Mouse (Mus musculus): ENCODE data around the gene Gsdma3. TPM values are rescaled to one million over a fixed set of nuclear protein-coding genes. Genes with fewer than 3 reads are reported as not detected.

The Gsdma3 gene
- not detected in 2 replicates for polyA plus RNA-seq (2014; fragmentation: Nextera tagmentation; extraction: Ambion mirVana)

DNA sequence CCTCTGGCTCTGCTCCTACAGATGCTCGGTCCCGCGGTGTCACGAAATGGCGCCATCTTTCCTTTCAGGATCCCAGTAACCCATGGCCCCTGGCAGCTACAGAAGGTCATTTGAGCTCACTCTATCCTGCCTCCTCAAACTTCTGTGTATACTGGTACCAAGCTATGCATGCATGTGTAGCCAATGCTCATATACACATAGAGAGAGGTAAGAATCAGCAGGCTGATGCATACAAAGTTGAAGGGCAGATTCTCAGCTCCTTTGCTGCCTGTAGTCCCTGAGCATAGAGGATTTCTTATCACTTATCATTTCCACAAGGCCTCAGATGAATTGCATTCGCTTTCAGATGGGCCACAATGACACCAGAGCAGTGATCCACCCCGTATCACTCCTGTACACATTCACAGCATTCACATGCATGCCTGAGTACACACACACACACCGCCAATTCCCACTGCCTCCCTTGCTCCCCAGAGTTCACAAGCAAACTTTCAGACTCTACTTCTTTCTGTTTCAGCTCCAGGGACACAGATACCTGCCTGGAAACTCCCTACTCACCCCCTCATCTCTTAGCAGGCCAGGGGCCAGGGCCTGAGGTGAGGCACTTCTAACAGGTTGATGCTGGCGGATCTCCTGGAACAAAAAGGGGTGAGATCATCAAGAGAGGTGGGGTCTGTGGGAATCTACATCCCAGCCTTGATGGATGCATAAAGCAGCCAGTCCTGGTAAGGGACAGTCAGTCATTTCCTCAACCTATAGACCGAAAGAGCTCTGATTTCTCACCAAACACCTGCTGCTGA is at the start of gene Gsdma3, which contains the start of gene Gm12355:
Gsdma3 (plus strand) TSS at position 750 of the 800 bp plus-strand sequence.
Gm12355 (minus strand) TSS at position 51 of the 800 bp plus-strand sequence.
- no peaks in the 10 kb centered on the region for H3K36me3 ChIP-seq (replicated peaks; ENCODE audit: control insufficient read depth, insufficient read depth)
- ATAC-seq (ENCODE audit: low FRiP score) (no peak), DNase-seq (ENCODE audit: low spot score) (no peak)
- no peaks in the 10 kb centered on the region; the same call in 1 of the 2 replicates for H3K9me3 ChIP-seq (ENCODE audit: control insufficient read depth, low read length)
- H3K4me3 ChIP-seq (replicated peaks; ENCODE audit: low read length): no peak within 1 kb of the TSS
- H3K4me1 ChIP-seq (replicated peaks; ENCODE audit: control insufficient read depth, insufficient read depth, low read length): no peaks in the 10 kb centered on the region
- no peak within 1 kb of the TSS for H3K27ac ChIP-seq
- no peaks in the 10 kb centered on the region for H3K27me3 ChIP-seq (ENCODE audit: control insufficient read depth, insufficient read depth, low read length)
- 91% methylated on average over 10 of the region's 10 CpGs for WGBS
- H3K4me2 ChIP-seq (replicated peaks): no peak within 1 kb of the TSS
- no peak within 1 kb of the TSS for H3K9ac ChIP-seq

DNA sequence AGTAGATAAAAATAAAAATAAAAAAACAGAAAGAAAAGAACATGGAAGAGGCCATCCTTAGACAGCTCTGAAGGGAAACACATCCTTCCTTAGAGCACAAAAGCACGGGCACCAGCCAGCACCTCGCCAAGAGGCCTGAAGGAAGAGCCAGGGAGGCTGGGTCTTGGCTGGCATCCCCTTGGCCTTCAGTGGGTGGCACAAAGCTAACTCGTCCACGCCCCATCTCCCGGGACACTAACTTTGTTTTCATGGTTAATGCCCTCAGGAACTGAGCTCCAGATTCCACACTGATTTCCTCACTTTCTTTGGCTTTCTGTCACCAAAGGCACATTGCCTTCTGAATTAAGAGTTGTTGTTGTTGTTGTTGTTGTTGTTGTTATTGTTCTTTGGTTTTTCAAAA is 48.4 kb upstream of the Gsdma3 start:
- no peaks in the 10 kb centered on the region for H3K27me3 ChIP-seq (ENCODE audit: control insufficient read depth, insufficient read depth, low read length)
- no peak overlapping the region for H3K27ac ChIP-seq
- no peak overlapping the region for H3K4me3 ChIP-seq (replicated peaks; ENCODE audit: low read length)
- H3K36me3 ChIP-seq (replicated peaks; ENCODE audit: control insufficient read depth, insufficient read depth): peaks cover 20% of the 10 kb centered on the region
- no peaks in the 10 kb centered on the region for H3K4me1 ChIP-seq (replicated peaks; ENCODE audit: control insufficient read depth, insufficient read depth, low read length)
- no peak overlapping the region for H3K4me2 ChIP-seq (replicated peaks)
- no peak overlapping the region for H3K9ac ChIP-seq
- H3K9me3 ChIP-seq (ENCODE audit: control insufficient read depth, low read length): no peaks in the 10 kb centered on the region
- no peak for ATAC-seq (ENCODE audit: low FRiP score)
- DNase-seq (ENCODE audit: low spot score): no peak
- WGBS: 78% methylated on average over 5 of the region's 5 CpGs

DNA sequence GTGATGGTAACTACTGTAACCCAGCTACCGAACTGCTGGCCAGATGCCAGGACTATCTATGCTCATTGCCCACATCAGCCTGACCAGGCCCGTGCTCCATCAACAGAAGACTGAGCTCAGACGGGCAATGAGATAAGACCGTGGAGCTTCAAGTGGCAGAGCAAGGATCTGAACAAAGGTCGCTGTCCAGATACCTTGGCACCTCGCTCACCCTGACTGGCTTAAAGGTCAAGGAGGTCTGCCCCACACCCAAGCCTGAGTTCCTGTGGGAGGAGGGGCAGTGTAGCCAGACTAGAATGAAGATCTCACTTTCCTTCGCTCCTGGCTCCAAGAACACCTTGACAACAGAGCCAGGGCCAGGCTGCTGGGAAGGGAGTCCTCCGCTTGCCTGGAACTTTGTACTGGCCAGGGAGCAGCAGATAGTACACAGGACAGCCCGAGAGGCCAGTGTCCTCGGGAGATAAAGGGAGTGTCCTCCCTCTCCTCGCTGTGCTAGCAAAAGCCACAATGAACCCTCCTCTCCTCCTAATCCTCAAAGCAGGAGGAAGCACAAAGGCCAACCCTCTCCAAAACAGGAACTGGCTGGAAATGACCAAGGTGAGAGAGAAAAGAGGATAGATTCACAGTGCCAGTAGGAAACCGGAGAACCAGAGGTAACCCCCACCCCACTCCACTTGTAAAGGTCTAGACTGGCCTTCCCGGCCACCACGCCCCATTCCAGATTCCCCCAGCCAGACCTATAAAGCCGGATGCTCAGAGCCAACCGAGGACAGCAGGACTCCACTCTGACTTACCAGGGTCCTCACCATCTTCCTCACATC is 45.6 kb upstream of the Gsdma3 start:
- no peak overlapping the region for H3K4me3 ChIP-seq (replicated peaks; ENCODE audit: low read length)
- no peak overlapping the region for H3K27ac ChIP-seq
- H3K9ac ChIP-seq: no peak overlapping the region
- H3K4me1 ChIP-seq (replicated peaks; ENCODE audit: control insufficient read depth, insufficient read depth, low read length): peaks cover 6% of the 10 kb centered on the region
- H3K4me2 ChIP-seq (replicated peaks): no peak overlapping the region
- no peak for ATAC-seq (ENCODE audit: low FRiP score)
- H3K27me3 ChIP-seq (ENCODE audit: control insufficient read depth, insufficient read depth, low read length): no peaks in the 10 kb centered on the region
- whole genome bisulfite sequencing: 78% methylated on average over 16 of the region's 16 CpGs
- no peak for DNase-seq (ENCODE audit: low spot score)
- H3K9me3 ChIP-seq (ENCODE audit: control insufficient read depth, low read length): no peaks in the 10 kb centered on the region
- H3K36me3 ChIP-seq (replicated peaks; ENCODE audit: control insufficient read depth, insufficient read depth): peaks cover 28% of the 10 kb centered on the region

DNA sequence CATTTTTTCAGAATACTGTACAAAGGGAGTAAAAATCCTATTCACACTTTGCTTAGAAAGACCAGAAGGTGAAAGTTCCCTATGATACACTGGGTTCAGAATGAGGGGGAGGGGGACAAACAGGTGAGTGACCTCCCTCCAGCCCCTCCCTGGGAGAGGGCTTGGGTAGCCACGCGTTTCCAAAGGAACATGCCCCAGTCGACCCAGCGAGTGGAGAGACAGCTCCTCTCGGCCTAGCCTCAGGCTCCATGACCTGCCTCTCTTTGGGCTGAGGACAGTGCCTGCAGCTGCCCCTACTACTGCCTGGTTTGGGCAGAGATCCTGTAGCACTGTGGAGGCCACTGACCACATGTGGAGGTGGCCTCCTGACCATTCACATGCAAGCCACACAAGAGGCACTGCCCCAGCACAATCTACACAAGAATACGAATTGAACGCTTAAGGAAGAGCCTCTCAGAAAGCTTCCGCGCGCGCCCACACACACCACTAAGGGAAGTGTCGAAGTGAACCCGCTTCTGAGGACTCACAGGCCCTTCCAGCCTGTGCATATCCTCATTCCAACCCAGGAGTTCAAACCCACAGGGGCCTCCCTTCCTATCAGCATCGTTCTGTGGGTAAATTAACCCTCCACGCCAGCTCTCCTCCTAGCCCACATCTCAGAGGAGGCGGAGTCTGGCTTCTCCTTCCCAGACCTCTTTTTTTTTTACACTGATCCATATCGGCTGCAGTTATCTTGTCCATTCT is 44.7 kb upstream of the Gsdma3 start:
- no peak overlapping the region for H3K4me3 ChIP-seq (replicated peaks; ENCODE audit: low read length)
- H3K27me3 ChIP-seq (ENCODE audit: control insufficient read depth, insufficient read depth, low read length): no peaks in the 10 kb centered on the region
- ATAC-seq (ENCODE audit: low FRiP score): no peak
- DNase-seq (ENCODE audit: low spot score): no peak
- H3K4me2 ChIP-seq (replicated peaks): no peak overlapping the region
- H3K9me3 ChIP-seq (ENCODE audit: control insufficient read depth, low read length): no peaks in the 10 kb centered on the region
- peaks cover 28% of the 10 kb centered on the region for H3K36me3 ChIP-seq (replicated peaks; ENCODE audit: control insufficient read depth, insufficient read depth)
- WGBS: 70% methylated on average over 17 of the region's 17 CpGs
- H3K4me1 ChIP-seq (replicated peaks; ENCODE audit: control insufficient read depth, insufficient read depth, low read length): peaks cover 15% of the 10 kb centered on the region
- no peak overlapping the region for H3K9ac ChIP-seq
- H3K27ac ChIP-seq: no peak overlapping the region

DNA sequence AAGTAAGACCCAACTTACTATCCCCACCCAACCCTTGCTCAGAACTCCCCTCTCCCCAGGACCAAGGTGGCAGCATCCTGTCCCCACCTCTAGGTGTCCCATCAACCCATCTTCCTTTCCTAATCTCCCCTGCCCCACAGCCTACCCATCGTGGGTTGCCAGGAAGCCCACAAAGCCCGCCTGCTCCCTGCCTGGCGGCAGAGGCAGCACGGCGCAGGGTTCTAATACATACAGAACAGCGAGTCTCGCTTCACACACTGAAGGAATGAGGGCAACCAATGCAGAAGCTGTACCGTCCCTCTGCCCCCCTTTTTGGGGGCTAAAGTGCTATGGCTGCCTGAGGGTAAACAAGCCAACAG is 44.2 kb upstream of the Gsdma3 start:
- Histone ChIP-seq H3K4me1 (replicated peaks; ENCODE audit: control insufficient read depth, insufficient read depth, low read length) (peaks cover 16% of the 10 kb centered on the region), H3K4me2 (replicated peaks) (no peak overlapping the region), H3K4me3 (replicated peaks; ENCODE audit: low read length) (no peak overlapping the region), H3K27ac (no peak overlapping the region), H3K36me3 (replicated peaks; ENCODE audit: control insufficient read depth, insufficient read depth) (peaks cover 28% of the 10 kb centered on the region), H3K27me3 (ENCODE audit: control insufficient read depth, insufficient read depth, low read length) (no peaks in the 10 kb centered on the region), H3K9me3 (ENCODE audit: control insufficient read depth, low read length) (no peaks in the 10 kb centered on the region), H3K9ac (no peak overlapping the region)
- no peak for DNase-seq (ENCODE audit: low spot score)
- no peak for ATAC-seq (ENCODE audit: low FRiP score)
- 86% methylated on average over 8 of the region's 8 CpGs for WGBS

DNA sequence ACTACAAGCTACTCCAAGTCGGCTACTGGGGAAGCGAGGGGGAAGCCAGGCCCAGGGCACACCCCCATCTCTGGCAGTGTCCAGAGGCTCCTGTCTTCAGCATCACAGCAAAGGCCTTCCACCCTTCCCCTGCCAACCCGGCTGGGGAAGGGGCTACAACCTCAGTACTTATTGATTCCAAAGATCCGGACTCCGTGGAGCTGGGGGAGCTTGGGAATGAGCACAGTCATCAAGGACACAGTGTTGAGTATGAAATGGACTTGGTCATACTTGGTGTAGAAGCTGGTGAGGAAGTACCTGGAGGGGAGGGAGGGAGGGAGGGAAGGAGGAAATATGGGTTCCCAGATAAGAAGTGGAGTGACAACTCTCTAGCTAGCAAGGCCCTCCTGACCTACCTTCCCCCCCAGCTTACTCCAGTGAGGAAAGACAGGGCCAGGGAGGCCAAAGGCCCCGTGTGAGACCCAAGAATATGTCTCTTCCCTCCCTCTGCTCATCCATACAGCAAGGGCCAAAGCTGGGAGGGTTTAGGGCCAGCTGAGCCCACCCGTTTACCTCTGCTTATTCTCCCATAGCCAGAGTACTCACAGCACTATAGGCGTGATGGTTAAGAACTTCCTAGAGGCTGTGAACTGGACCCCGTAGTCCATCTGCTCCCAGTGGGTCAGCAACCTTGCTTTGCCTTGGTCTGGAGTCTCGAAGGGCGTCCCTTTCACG is 43.5 kb upstream of the Gsdma3 start:
- DNase-seq (ENCODE audit: low spot score): no peak
- H3K4me1 ChIP-seq (replicated peaks; ENCODE audit: control insufficient read depth, insufficient read depth, low read length): peaks cover 20% of the 10 kb centered on the region
- no peak overlapping the region for H3K4me3 ChIP-seq (replicated peaks; ENCODE audit: low read length)
- H3K9me3 ChIP-seq (ENCODE audit: control insufficient read depth, low read length): no peaks in the 10 kb centered on the region
- no peak overlapping the region for H3K27ac ChIP-seq
- H3K36me3 ChIP-seq (replicated peaks; ENCODE audit: control insufficient read depth, insufficient read depth): peaks cover 28% of the 10 kb centered on the region
- ATAC-seq (ENCODE audit: low FRiP score): no peak
- H3K9ac ChIP-seq: no peak overlapping the region
- WGBS: 90% methylated on average over 12 of the region's 12 CpGs
- H3K27me3 ChIP-seq (ENCODE audit: control insufficient read depth, insufficient read depth, low read length): no peaks in the 10 kb centered on the region
- no peak overlapping the region for H3K4me2 ChIP-seq (replicated peaks)

DNA sequence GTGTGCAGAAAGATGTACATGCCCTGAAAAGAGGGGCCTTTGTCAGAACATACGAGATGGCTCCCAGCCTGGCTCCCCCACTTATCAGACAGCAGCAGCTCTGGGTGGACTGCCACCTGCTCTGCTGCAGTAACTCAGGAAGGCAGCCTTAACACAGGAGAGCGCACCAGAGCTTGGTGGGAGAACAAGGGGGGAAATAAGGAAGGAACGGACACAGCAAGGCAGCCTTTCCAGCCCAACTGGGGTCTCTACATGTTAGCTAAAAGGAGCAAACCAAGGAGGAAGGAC is 43.0 kb upstream of the Gsdma3 start:
- Histone ChIP-seq H3K4me2 (replicated peaks) (no peak overlapping the region), H3K4me3 (replicated peaks; ENCODE audit: low read length) (no peak overlapping the region), H3K27me3 (ENCODE audit: control insufficient read depth, insufficient read depth, low read length) (no peaks in the 10 kb centered on the region), H3K4me1 (replicated peaks; ENCODE audit: control insufficient read depth, insufficient read depth, low read length) (peaks cover 23% of the 10 kb centered on the region), H3K9me3 (ENCODE audit: control insufficient read depth, low read length) (no peaks in the 10 kb centered on the region), H3K36me3 (replicated peaks; ENCODE audit: control insufficient read depth, insufficient read depth) (peaks cover 28% of the 10 kb centered on the region), H3K27ac (no peak overlapping the region), H3K9ac (no peak overlapping the region)
- ATAC-seq (ENCODE audit: low FRiP score) (no peak), DNase-seq (ENCODE audit: low spot score) (no peak)
- 91% methylated on average over 3 of the region's 3 CpGs for WGBS

DNA sequence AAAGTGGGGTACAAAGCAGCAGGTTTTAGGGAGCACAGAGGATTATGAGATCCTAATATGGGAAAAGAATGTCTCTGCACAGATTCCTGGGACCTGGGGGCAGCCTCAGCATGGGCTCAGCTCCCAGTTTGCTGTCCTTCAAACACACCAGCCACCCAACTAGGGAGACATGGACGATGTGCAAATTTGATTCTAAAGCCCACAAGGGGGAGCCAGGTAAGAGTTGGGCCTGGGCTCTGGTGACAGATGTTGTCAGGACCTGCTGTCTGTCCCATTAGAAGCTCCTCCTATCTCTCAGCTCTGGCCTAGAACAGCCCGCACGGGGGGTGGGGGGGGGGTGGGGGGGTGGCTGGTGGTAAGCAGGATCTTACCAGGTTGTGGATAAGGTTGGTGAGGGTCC is 42.6 kb upstream of the Gsdma3 start:
- no peak overlapping the region for H3K9ac ChIP-seq
- ATAC-seq (ENCODE audit: low FRiP score): no peak

More for the DNA sequence above, 42.6 kb upstream of the Gsdma3 start:
- Histone ChIP-seq H3K27me3 (ENCODE audit: control insufficient read depth, insufficient read depth, low read length) (no peaks in the 10 kb centered on the region), H3K4me2 (replicated peaks) (no peak overlapping the region), H3K36me3 (replicated peaks; ENCODE audit: control insufficient read depth, insufficient read depth) (peaks cover 28% of the 10 kb centered on the region), H3K27ac (no peak overlapping the region), H3K9me3 (ENCODE audit: control insufficient read depth, low read length) (no peaks in the 10 kb centered on the region), H3K4me3 (replicated peaks; ENCODE audit: low read length) (no peak overlapping the region), H3K4me1 (replicated peaks; ENCODE audit: control insufficient read depth, insufficient read depth, low read length) (peaks cover 26% of the 10 kb centered on the region)
- no peak for DNase-seq (ENCODE audit: low spot score)
- WGBS: 34% methylated on average over 3 of the region's 3 CpGs

Measured in hindbrain, embryonic 14.5 days (tissue).